Comparison of ENCODE assay signal across 16 mouse cellular contexts in genomic region chr12:49484070-49484770, GRCm38 (mm10).
A peak's percentile ranks its signal among the peaks of the same experiment; 100 is the strongest.
DNase-seq lines count a peak whose midpoint lies in the region; ATAC-seq and TF ChIP-seq lines count a peak whose summit lies in the region.
"Had no signal": no experiment of that assay in that cellular context is flagged by ENCODE, and none has a peak within 500 bp of the region (broad histone marks: within the 10 kb centered on the region; RNA-seq: fewer than 3 reads in every experiment).

No protein-coding gene starts in this region.

- no peak overlapping the region for H3K4me2 ChIP-seq in forebrain, embryonic 15.5 days (replicated peaks)
- no peak overlapping the region for H3K4me2 ChIP-seq in hindbrain, postnatal 0 days (ENCODE audit: low read depth, low read length)
- H3K4me2 ChIP-seq: heart, embryonic 12.5 days; lung, embryonic 15.5 days had no signal

- H3K27me3 ChIP-seq in forebrain, embryonic 15.5 days: no peaks in the 10 kb centered on the region
- H3K27me3 ChIP-seq in hindbrain, postnatal 0 days (ENCODE audit: insufficient read depth, low read length): no peaks in the 10 kb centered on the region
- H3K27me3 ChIP-seq: heart, embryonic 12.5 days; lung, embryonic 15.5 days had no signal

- 6% methylated on average over 4 of the region's 4 CpGs for WGBS in forebrain, embryonic 15.5 days
- WGBS in hindbrain, postnatal 0 days: 10% methylated on average over 4 of the region's 4 CpGs

- no peaks in the 10 kb centered on the region for H3K36me3 ChIP-seq in forebrain, embryonic 15.5 days
- no peaks in the 10 kb centered on the region for H3K36me3 ChIP-seq in hindbrain, postnatal 0 days (ENCODE audit: insufficient read depth, low read length)
- H3K36me3 ChIP-seq: heart, embryonic 12.5 days; lung, embryonic 15.5 days had no signal

- no peak for TF ChIP-seq CTCF in hindbrain, postnatal 0 days (IDR thresholded peaks at IDR 0.05; ENCODE audit: low read depth)

- ATAC-seq in forebrain, embryonic 15.5 days (replicated peaks): peak; percentile 87
- peak; percentile 72; the same call in 1 of the 2 replicates for ATAC-seq in hindbrain, postnatal 0 days
- ATAC-seq: CD4-positive, CD25-positive, alpha-beta regulatory T cell, adult 4 months had no signal

- H3K4me1 ChIP-seq in forebrain, embryonic 15.5 days: peaks cover 22% of the 10 kb centered on the region
- H3K4me1 ChIP-seq in hindbrain, postnatal 0 days (ENCODE audit: insufficient read depth, low read length): no peaks in the 10 kb centered on the region
- H3K4me1 ChIP-seq: heart, embryonic 12.5 days; lung, embryonic 15.5 days had no signal

- 0 out of 2 replicates have a peak overlapping the region, but pooled peaks have one; percentile 0 for H3K9ac ChIP-seq in forebrain, embryonic 15.5 days (replicated peaks)
- no peak overlapping the region for H3K9ac ChIP-seq in hindbrain, postnatal 0 days (replicated peaks; ENCODE audit: low read length)
- H3K9ac ChIP-seq: heart, embryonic 12.5 days; lung, embryonic 15.5 days had no signal

- DNase-seq in right cerebral cortex, postnatal 10 days (ENCODE audit: low spot score in 2 of 2): peak; percentile 20 to 31
- no peak for DNase-seq in right cerebral cortex, adult 2 months (ENCODE audit: low spot score in 2 of 2)
- peak; percentile 61 for DNase-seq in hindbrain, postnatal 0 days (ENCODE audit: low spot score)
- peak; percentile 34 for DNase-seq in retina, embryonic 14.5 days (ENCODE audit: low spot score)
- DNase-seq in heart, adult 11 months: no peak
- DNase-seq in cerebellum, postnatal 36 days: no peak
- no peak for DNase-seq in c-Kit-positive CD71-positive TER-119-positive erythroid progenitor cells, embryonic 14.5 days (ENCODE audit: low spot score)
- DNase-seq: cerebellum, postnatal 25 days; gastrocnemius, postnatal 14 days; kidney, postnatal 10 days; spleen, adult 18-20 months had no signal

- H3K4me3 ChIP-seq in forebrain, embryonic 15.5 days: no peak overlapping the region
- H3K4me3 ChIP-seq in hindbrain, postnatal 0 days (ENCODE audit: low read length): no peak overlapping the region
- H3K4me3 ChIP-seq: heart, embryonic 12.5 days; lung, embryonic 15.5 days had no signal

- no peaks in the 10 kb centered on the region for H3K9me3 ChIP-seq in forebrain, embryonic 15.5 days
- H3K9me3 ChIP-seq in hindbrain, postnatal 0 days (ENCODE audit: low read length): no peaks in the 10 kb centered on the region
- H3K9me3 ChIP-seq: heart, embryonic 12.5 days; lung, embryonic 15.5 days had no signal

- H3K27ac ChIP-seq in forebrain, embryonic 15.5 days (replicated peaks): peak overlapping the region; percentile 83
- no peak overlapping the region for H3K27ac ChIP-seq in hindbrain, postnatal 0 days
- H3K27ac ChIP-seq: lung, embryonic 15.5 days; stomach, postnatal 0 days had no signal

Comparison
In these comparisons a context has a peak if more than half of its experiments do, and no peak if none do; other contexts are left out.
1. DNase-seq: peak in right cerebral cortex, postnatal 10 days (2 of 2), hindbrain, postnatal 0 days (single experiment) and retina, embryonic 14.5 days (single experiment); none in right cerebral cortex, adult 2 months (0 of 2), heart, adult 11 months (single experiment), cerebellum, postnatal 36 days (0 of 2) and c-Kit-positive CD71-positive TER-119-positive erythroid progenitor cells, embryonic 14.5 days (single experiment).